9 mouse cellular contexts compared by ENCODE assay signal in genomic region chr2:130176820-130177219, GRCm38 (mm10). TPM values are rescaled to one million over a fixed set of nuclear protein-coding genes. Genes with fewer than 3 reads are reported as not detected.
DNase-seq lines count a peak whose midpoint lies in the region; ATAC-seq and TF ChIP-seq lines count a peak whose summit lies in the region.
"Had no signal": no experiment of that assay in that cellular context is flagged by ENCODE, and none has a peak within 500 bp of the region (broad histone marks: within the 10 kb centered on the region; RNA-seq: fewer than 3 reads in every experiment).

No protein-coding gene starts in this region.

- DNase-seq in lung, adult 2 months, result no peak
- no peak for DNase-seq in right cerebral cortex, postnatal 25 days
- DNase-seq in layer of hippocampus, postnatal 25 days (ENCODE audit: extremely low spot score in 1 of 2, low spot score in 1 of 2), result no peak
- DNase-seq in urinary bladder, adult 18-20 months (ENCODE audit: low spot score in 2 of 2), result no peak

- TF ChIP-seq CTCF in lung, adult 2 months (IDR thresholded peaks at IDR 0.05; ENCODE audit: insufficient read depth, low read length), result no peak

- no peak overlapping the region for H3K27ac ChIP-seq in lung, embryonic 16.5 days (ENCODE audit: low read length)
- no peak overlapping the region for H3K27ac ChIP-seq in forebrain, embryonic 15.5 days (replicated peaks)
- no peak overlapping the region for H3K27ac ChIP-seq in limb, embryonic 13.5 days
- H3K27ac ChIP-seq in stomach, embryonic 14.5 days (ENCODE audit: low read length), result no peak overlapping the region

- peak overlapping the region; percentile 77 for H3K4me2 ChIP-seq in lung, embryonic 16.5 days (ENCODE audit: low read depth, low read length)
- H3K4me2 ChIP-seq in forebrain, embryonic 15.5 days (replicated peaks), result peak overlapping the region; percentile 75
- H3K4me2 ChIP-seq in limb, embryonic 13.5 days (replicated peaks), result peak overlapping the region; percentile 80
- H3K4me2 ChIP-seq in stomach, embryonic 14.5 days (replicated peaks; ENCODE audit: low read depth, low read length), result peak overlapping the region; percentile 88

- ATAC-seq in lung, embryonic 16.5 days (ENCODE audit: low read depth), result no peak
- no peak for ATAC-seq in forebrain, embryonic 15.5 days (replicated peaks)
- ATAC-seq in limb, embryonic 13.5 days (ENCODE audit: low FRiP score, low read depth), result no peak
- no peak for ATAC-seq in stomach, embryonic 14.5 days (ENCODE audit: insufficient number of reproducible peaks, insufficient read depth, low FRiP score, low read depth)

- no peaks in the 10 kb centered on the region for H3K9me3 ChIP-seq in lung, embryonic 16.5 days (ENCODE audit: control insufficient read depth, low read length)
- no peaks in the 10 kb centered on the region for H3K9me3 ChIP-seq in forebrain, embryonic 15.5 days
- no peaks in the 10 kb centered on the region for H3K9me3 ChIP-seq in limb, embryonic 13.5 days
- no peaks in the 10 kb centered on the region for H3K9me3 ChIP-seq in stomach, embryonic 14.5 days (ENCODE audit: control insufficient read depth, low read depth, low read length)

- 55% methylated on average over 8 of the region's 8 CpGs for WGBS in lung, embryonic 16.5 days
- 35% methylated on average over 8 of the region's 8 CpGs for WGBS in lung, adult 2 months
- WGBS in forebrain, embryonic 15.5 days, result 74% methylated on average over 8 of the region's 8 CpGs
- WGBS in limb, embryonic 13.5 days, result 72% methylated on average over 8 of the region's 8 CpGs
- 70% methylated on average over 8 of the region's 8 CpGs for WGBS in stomach, embryonic 14.5 days

- H3K4me1 ChIP-seq in lung, embryonic 16.5 days (replicated peaks; ENCODE audit: control insufficient read depth, insufficient read depth, low read length), result peaks cover 20% of the 10 kb centered on the region
- peaks cover 8% of the 10 kb centered on the region for H3K4me1 ChIP-seq in lung, adult 2 months (ENCODE audit: control insufficient read depth, insufficient read depth, low read length)
- H3K4me1 ChIP-seq in forebrain, embryonic 15.5 days, result peaks cover 23% of the 10 kb centered on the region
- H3K4me1 ChIP-seq in limb, embryonic 13.5 days, result peaks cover 16% of the 10 kb centered on the region
- peaks cover 11% of the 10 kb centered on the region; the same call in 1 of the 2 replicates for H3K4me1 ChIP-seq in stomach, embryonic 14.5 days (ENCODE audit: control insufficient read depth, insufficient read depth, low read length)

- no peaks in the 10 kb centered on the region for H3K27me3 ChIP-seq in lung, embryonic 16.5 days (ENCODE audit: control insufficient read depth, insufficient read depth, low read depth, low read length)
- no peaks in the 10 kb centered on the region for H3K27me3 ChIP-seq in forebrain, embryonic 15.5 days
- no peaks in the 10 kb centered on the region for H3K27me3 ChIP-seq in limb, embryonic 13.5 days
- no peaks in the 10 kb centered on the region for H3K27me3 ChIP-seq in stomach, embryonic 14.5 days (ENCODE audit: control insufficient read depth, insufficient read depth, low read length)

- TF ChIP-seq POLR2A in lung, adult 2 months (IDR thresholded peaks at IDR 0.05; ENCODE audit: borderline replicate concordance, extremely low read depth, low read depth, low read length), result no peak

- peak overlapping the region; percentile 50 for H3K9ac ChIP-seq in lung, embryonic 16.5 days (ENCODE audit: low read length)
- H3K9ac ChIP-seq in forebrain, embryonic 15.5 days (replicated peaks), result peak overlapping the region; percentile 33; the same call in 1 of the 2 replicates
- H3K9ac ChIP-seq in limb, embryonic 13.5 days, result peak overlapping the region; percentile 100
- H3K9ac ChIP-seq in stomach, embryonic 14.5 days (replicated peaks; ENCODE audit: low read depth, low read length), result no peak overlapping the region

- peak overlapping the region; percentile 100 for H3K4me3 ChIP-seq in lung, embryonic 16.5 days (ENCODE audit: low read length)
- H3K4me3 ChIP-seq in lung, adult 2 months (replicated peaks; ENCODE audit: extremely low read depth, low read depth, low read length), result no peak overlapping the region
- 0 out of 2 replicates have a peak overlapping the region, but pooled peaks have one; percentile 82 for H3K4me3 ChIP-seq in forebrain, embryonic 15.5 days
- H3K4me3 ChIP-seq in limb, embryonic 13.5 days, result peak overlapping the region; percentile 99
- peak overlapping the region; percentile 97; the same call in 1 of the 2 replicates for H3K4me3 ChIP-seq in stomach, embryonic 14.5 days (ENCODE audit: low read depth, low read length)

- peaks cover 43% of the 10 kb centered on the region for H3K36me3 ChIP-seq in lung, embryonic 16.5 days (ENCODE audit: control insufficient read depth, insufficient read depth, low read length)
- peaks cover 46% of the 10 kb centered on the region for H3K36me3 ChIP-seq in forebrain, embryonic 15.5 days
- peaks cover 51% of the 10 kb centered on the region for H3K36me3 ChIP-seq in limb, embryonic 13.5 days
- H3K36me3 ChIP-seq in stomach, embryonic 14.5 days (ENCODE audit: control insufficient read depth, insufficient read depth, low read length), result peaks cover 51% of the 10 kb centered on the region

RNA-seq across cellular contexts. Expression of gene Snrpb, which starts 2.4 kb away (rescaled TPM):
- polyA plus RNA-seq in lung, embryonic 16.5 days (2015; fragmentation: Nextera tagmentation; extraction: Ambion mirVana), result 609 TPM in 2 replicates
- polyA plus RNA-seq in lung, adult 2 months (2012; rRNA removed), result 245 and 297 TPM in 2 replicates
- polyA plus RNA-seq in forebrain, embryonic 15.5 days (2015; fragmentation: Nextera tagmentation; extraction: Ambion mirVana), result 458 and 483 TPM in 2 replicates
- 632 and 645 TPM in 2 replicates for polyA plus RNA-seq in limb, embryonic 13.5 days (2015; fragmentation: Nextera tagmentation; extraction: Ambion mirVana)
- polyA plus RNA-seq in stomach, embryonic 14.5 days (2014; fragmentation: Nextera tagmentation; extraction: Ambion mirVana), result 596 and 613 TPM in 2 replicates
- 100 to 1,000 TPM; 101 to 123 TPM for total RNA-seq in layer of hippocampus, postnatal 25 days (2021)

RNA-seq across cellular contexts. Expression of gene Tmc2, which starts 18.2 kb away (rescaled TPM):
- polyA plus RNA-seq in lung, embryonic 16.5 days (2015; fragmentation: Nextera tagmentation; extraction: Ambion mirVana), result not detected in 2 replicates
- polyA plus RNA-seq in lung, adult 2 months (2012; rRNA removed), result not detected in 2 replicates
- polyA plus RNA-seq in forebrain, embryonic 15.5 days (2015; fragmentation: Nextera tagmentation; extraction: Ambion mirVana), result not detected in 2 replicates
- not detected in 2 replicates for polyA plus RNA-seq in limb, embryonic 13.5 days (2015; fragmentation: Nextera tagmentation; extraction: Ambion mirVana)
- not detected in 2 replicates for polyA plus RNA-seq in stomach, embryonic 14.5 days (2014; fragmentation: Nextera tagmentation; extraction: Ambion mirVana)
- under 1 TPM in 1 of 2 experiments, not detected in 1; 0.12 TPM for total RNA-seq in layer of hippocampus, postnatal 25 days (2021)
- total RNA-seq: heart, adult 18-20 months had no signal
